Mouse (Mus musculus): ENCODE results near the gene Oscp1. TPM values are rescaled to one million over a fixed set of nuclear protein-coding genes. Genes with fewer than 3 reads are reported as not detected.
"Not testable (repeated sequence)": the region's sequence is repeated elsewhere in the genome, so short reads cannot be mapped to it uniquely, and the experiment has no call there.

The Oscp1 gene
- polyA plus RNA-seq, 1 experiment: 12.8 TPM

DNA sequence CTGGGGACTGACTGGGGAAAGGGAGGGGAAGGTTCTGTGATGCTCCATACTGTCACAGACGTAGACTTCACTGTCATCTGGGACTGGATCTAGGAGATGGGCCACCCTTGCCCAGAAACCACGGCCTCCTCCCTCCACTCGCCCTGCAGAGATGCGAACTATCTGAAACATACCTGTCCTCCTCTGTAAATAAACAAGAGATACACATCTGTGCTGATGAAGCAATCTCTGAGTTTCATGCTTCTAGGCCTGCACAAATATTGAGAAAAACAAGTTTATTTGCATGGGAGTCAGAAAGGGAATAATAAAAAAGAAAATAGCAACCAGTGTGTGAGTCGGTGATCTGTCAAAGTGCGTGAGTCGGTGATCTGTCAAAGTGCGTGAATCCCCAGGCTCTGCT is 33.5 kb downstream of the Oscp1 start:
- Histone ChIP-seq H3K79me2 (ENCODE audit: control insufficient read depth, insufficient read depth) (peaks cover 3% of the 10 kb centered on the region), H3K27me3 (ENCODE audit: control insufficient read depth, insufficient read depth, insufficient read length) (no peaks in the 10 kb centered on the region), H3K36me3 (ENCODE audit: control insufficient read depth, insufficient read depth) (no peaks in the 10 kb centered on the region), H3K4me3 (no peak overlapping the region), H3K4me2 (ENCODE audit: low read depth) (no peak overlapping the region), H3ac (ENCODE audit: control insufficient read depth, insufficient read length) (no peak overlapping the region)
- TF ChIP-seq USF1 (IDR thresholded peaks at IDR 0.05; ENCODE audit: low read depth) (no peak), POLR2AphosphoS2 (IDR thresholded peaks at IDR 0.05; ENCODE audit: insufficient read length, low read depth) (no peak), MYOG (IDR thresholded peaks at IDR 0.05; ENCODE audit: control insufficient read depth in 1 of 3, insufficient read depth in 1 of 3, insufficient read length in 2 of 3, low read depth in 2 of 3) (no peak), CEBPB (IDR thresholded peaks at IDR 0.05; ENCODE audit: insufficient read depth, poor library complexity, severe bottlenecking) (no peak), E2F4 (IDR thresholded peaks at IDR 0.05; ENCODE audit: insufficient read depth) (no peak), POLR2A (IDR thresholded peaks at IDR 0.05; ENCODE audit: insufficient read length, low read depth) (no peak), MYOD1 (IDR thresholded peaks at IDR 0.05; ENCODE audit: control insufficient read depth in 1 of 3, insufficient read length in 2 of 3, low read depth in 2 of 3) (no peak), TCF3 (IDR thresholded peaks at IDR 0.05; ENCODE audit: insufficient read length, low read depth) (no peak), REST (IDR thresholded peaks at IDR 0.05; ENCODE audit: insufficient read depth, insufficient read length) (no peak), MAX (IDR thresholded peaks at IDR 0.05; ENCODE audit: low read depth) (no peak), TCF12 (IDR thresholded peaks at IDR 0.05; ENCODE audit: insufficient read depth, poor library complexity, severe bottlenecking) (no peak)

DNA sequence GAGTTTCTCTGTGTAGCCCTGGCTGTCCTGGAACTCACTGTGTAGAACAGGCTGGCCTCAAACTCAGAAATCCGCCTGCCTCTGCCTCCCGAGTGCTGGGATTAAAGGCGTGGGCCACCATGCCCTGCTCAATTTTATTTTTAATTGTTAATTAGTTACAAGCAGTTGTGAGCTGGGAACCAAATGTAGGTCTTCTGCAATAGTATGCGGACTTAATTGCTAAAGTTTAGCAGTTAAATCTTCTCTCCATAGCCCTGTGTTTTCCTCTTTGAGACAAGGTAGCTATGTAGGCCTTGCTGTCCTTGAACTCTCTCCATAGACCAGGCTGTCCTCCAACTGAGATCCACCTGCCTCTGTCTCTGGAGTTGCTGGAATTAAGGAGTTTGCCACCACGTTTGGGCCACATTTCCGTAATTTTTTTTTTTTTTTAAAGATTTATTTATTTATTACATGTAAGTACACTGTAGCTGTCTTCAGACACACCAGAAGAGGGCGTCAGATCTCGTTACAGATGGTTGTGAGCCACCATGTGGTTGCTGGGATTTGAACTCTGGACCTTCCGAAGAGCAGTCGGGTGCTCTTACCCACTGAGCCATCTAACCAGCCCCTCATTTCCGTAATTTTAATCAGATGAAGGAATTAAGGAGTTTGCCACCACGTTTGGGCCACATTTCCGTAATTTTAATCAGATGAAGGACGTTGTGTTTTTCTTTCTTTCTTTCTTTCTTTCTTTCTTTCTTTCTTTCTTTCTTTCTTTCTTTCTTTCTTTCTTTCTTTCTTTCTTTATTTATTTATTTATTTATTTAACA is 37.5 kb downstream of the Oscp1 start:
- Histone ChIP-seq H3K4me2 (ENCODE audit: low read depth) (peak overlapping the region; percentile 6), H3K79me2 (ENCODE audit: control insufficient read depth, insufficient read depth) (peaks cover 25% of the 10 kb centered on the region), H3K4me3 (peak overlapping the region; percentile 53)
- H3K36me3 ChIP-seq (ENCODE audit: control insufficient read depth, insufficient read depth); H3K27me3 ChIP-seq (ENCODE audit: control insufficient read depth, insufficient read depth, insufficient read length); H3ac ChIP-seq (ENCODE audit: control insufficient read depth, insufficient read length): not testable (repeated sequence)

DNA sequence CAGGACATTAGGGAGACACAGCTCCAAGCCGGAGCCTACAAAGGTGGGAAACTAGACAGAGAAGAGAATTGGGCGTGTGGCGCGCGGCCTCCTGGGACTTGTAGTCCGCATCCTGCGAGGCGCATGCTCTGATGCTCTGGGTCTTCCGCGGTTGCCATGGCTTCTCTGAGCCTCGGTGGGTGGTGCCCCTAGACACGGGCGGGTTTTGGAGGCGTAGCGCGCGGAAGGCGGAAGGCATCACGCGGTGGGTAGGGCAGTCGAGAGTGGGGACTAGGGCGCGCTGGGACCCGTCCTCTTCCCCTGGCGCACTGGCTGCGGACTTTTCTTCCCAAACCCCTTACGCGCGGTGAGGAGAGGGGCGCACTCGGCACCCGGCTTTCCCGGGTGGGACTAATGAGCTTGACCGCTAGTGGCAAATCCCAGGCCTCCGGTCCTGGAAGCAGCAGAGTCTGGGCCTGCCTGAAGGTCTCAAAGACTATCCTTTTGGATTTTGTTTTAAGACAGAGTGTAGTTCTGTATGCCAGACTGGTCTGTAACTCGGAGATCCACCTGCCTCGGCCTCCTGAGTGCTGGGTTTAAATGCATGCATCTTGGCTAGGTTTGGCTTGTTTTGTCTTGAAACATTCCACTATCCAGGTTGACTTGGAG is 38.2 kb downstream of the Oscp1 start, which contains the start of gene Lsm10:
Gene Lsm10 (plus strand): TSS at position 160 of the 648 bp plus-strand sequence.
- peak within 1 kb of the TSS; percentile 81 for H3K4me2 ChIP-seq (ENCODE audit: low read depth)
- TF ChIP-seq MYOG (IDR thresholded peaks at IDR 0.05; ENCODE audit: control insufficient read depth in 1 of 3, insufficient read depth in 1 of 3, insufficient read length in 2 of 3, low read depth in 2 of 3) (no peak), MYOD1 (IDR thresholded peaks at IDR 0.05; ENCODE audit: control insufficient read depth in 1 of 3, insufficient read length in 2 of 3, low read depth in 2 of 3) (no peak), POLR2AphosphoS2 (IDR thresholded peaks at IDR 0.05; ENCODE audit: insufficient read length, low read depth) (peak; percentile 94), TCF12 (IDR thresholded peaks at IDR 0.05; ENCODE audit: insufficient read depth, poor library complexity, severe bottlenecking) (no peak), POLR2A (IDR thresholded peaks at IDR 0.05; ENCODE audit: insufficient read length, low read depth) (peak; percentile 98)
- peaks cover 3% of the 10 kb centered on the region for H3K36me3 ChIP-seq (ENCODE audit: control insufficient read depth, insufficient read depth)
- peaks cover 25% of the 10 kb centered on the region for H3K79me2 ChIP-seq (ENCODE audit: control insufficient read depth, insufficient read depth)
- no peaks in the 10 kb centered on the region for H3K27me3 ChIP-seq (ENCODE audit: control insufficient read depth, insufficient read depth, insufficient read length)
- H3ac ChIP-seq (ENCODE audit: control insufficient read depth, insufficient read length): no peak within 1 kb of the TSS
- H3K4me3 ChIP-seq: peak within 1 kb of the TSS; percentile 53

GRCm38 (mm10) chr4:126097711-126098253 is 39.4 kb downstream of the Oscp1 start:
- Histone ChIP-seq H3ac (ENCODE audit: control insufficient read depth, insufficient read length) (no peak overlapping the region), H3K79me2 (ENCODE audit: control insufficient read depth, insufficient read depth) (peaks cover 25% of the 10 kb centered on the region), H3K4me2 (ENCODE audit: low read depth) (peak overlapping the region; percentile 81), H3K4me3 (peak overlapping the region; percentile 53), H3K27me3 (ENCODE audit: control insufficient read depth, insufficient read depth, insufficient read length) (no peaks in the 10 kb centered on the region), H3K36me3 (ENCODE audit: control insufficient read depth, insufficient read depth) (peaks cover 3% of the 10 kb centered on the region)
- TF ChIP-seq TCF12 (IDR thresholded peaks at IDR 0.05; ENCODE audit: insufficient read depth, poor library complexity, severe bottlenecking) (no peak), POLR2A (IDR thresholded peaks at IDR 0.05; ENCODE audit: insufficient read length, low read depth) (no peak), MYOD1 (IDR thresholded peaks at IDR 0.05; ENCODE audit: control insufficient read depth in 1 of 3, insufficient read length in 2 of 3, low read depth in 2 of 3) (no peak), USF1 (IDR thresholded peaks at IDR 0.05; ENCODE audit: low read depth) (no peak), MAX (IDR thresholded peaks at IDR 0.05; ENCODE audit: low read depth) (no peak), REST (IDR thresholded peaks at IDR 0.05; ENCODE audit: insufficient read depth, insufficient read length) (no peak), E2F4 (IDR thresholded peaks at IDR 0.05; ENCODE audit: insufficient read depth) (no peak), CEBPB (IDR thresholded peaks at IDR 0.05; ENCODE audit: insufficient read depth, poor library complexity, severe bottlenecking) (no peak), TCF3 (IDR thresholded peaks at IDR 0.05; ENCODE audit: insufficient read length, low read depth) (no peak)

DNA sequence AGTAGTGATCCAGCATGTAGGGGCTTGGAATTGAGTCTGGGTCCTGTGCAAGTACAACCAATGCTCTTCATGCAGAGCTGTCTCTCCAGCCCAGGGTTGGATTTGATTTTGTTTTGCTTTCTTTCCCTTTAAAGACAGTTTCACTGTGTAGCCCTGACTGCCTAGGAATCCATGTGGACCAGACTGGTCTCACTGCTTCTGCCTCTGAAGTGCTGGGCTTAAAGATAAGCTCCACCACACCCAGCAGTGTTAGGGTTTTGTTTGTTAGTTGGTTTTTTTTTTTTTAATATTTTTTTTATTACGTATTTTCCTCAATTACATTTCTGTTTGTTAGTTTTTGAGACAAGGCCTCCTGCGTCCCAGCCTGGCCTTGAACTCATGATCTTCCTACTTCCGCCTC is 41.0 kb downstream of the Oscp1 start:
- no peak overlapping the region for H3K4me3 ChIP-seq
- peaks cover 3% of the 10 kb centered on the region for H3K36me3 ChIP-seq (ENCODE audit: control insufficient read depth, insufficient read depth)
- peaks cover 28% of the 10 kb centered on the region for H3K79me2 ChIP-seq (ENCODE audit: control insufficient read depth, insufficient read depth)
- no peaks in the 10 kb centered on the region for H3K27me3 ChIP-seq (ENCODE audit: control insufficient read depth, insufficient read depth, insufficient read length)
- TF ChIP-seq E2F4 (IDR thresholded peaks at IDR 0.05; ENCODE audit: insufficient read depth) (no peak), USF1 (IDR thresholded peaks at IDR 0.05; ENCODE audit: low read depth) (no peak), REST (IDR thresholded peaks at IDR 0.05; ENCODE audit: insufficient read depth, insufficient read length) (no peak), TCF3 (IDR thresholded peaks at IDR 0.05; ENCODE audit: insufficient read length, low read depth) (no peak), SRF (IDR thresholded peaks at IDR 0.05; ENCODE audit: control insufficient read depth, insufficient read length, low read depth) (no peak), MYOG (IDR thresholded peaks at IDR 0.05; ENCODE audit: control insufficient read depth in 1 of 3, insufficient read depth in 1 of 3, insufficient read length in 2 of 3, low read depth in 2 of 3) (no peak), CEBPB (IDR thresholded peaks at IDR 0.05; ENCODE audit: insufficient read depth, poor library complexity, severe bottlenecking) (no peak), MAX (IDR thresholded peaks at IDR 0.05; ENCODE audit: low read depth) (no peak), MYOD1 (IDR thresholded peaks at IDR 0.05; ENCODE audit: control insufficient read depth in 1 of 3, insufficient read length in 2 of 3, low read depth in 2 of 3) (no peak), TCF12 (IDR thresholded peaks at IDR 0.05; ENCODE audit: insufficient read depth, poor library complexity, severe bottlenecking) (no peak), POLR2A (IDR thresholded peaks at IDR 0.05; ENCODE audit: insufficient read length, low read depth) (no peak)
- H3K4me2 ChIP-seq (ENCODE audit: low read depth): no peak overlapping the region
- H3ac ChIP-seq (ENCODE audit: control insufficient read depth, insufficient read length): no peak overlapping the region
